Mouse (Mus musculus) kidney, embryonic 16.5 days (tissue): ENCODE data around the gene Prrx2. TPM values are rescaled to one million over a fixed set of nuclear protein-coding genes. Genes with fewer than 3 reads are reported as not detected.

ENCODE experiments used
- ATAC-seq: fragments of 200-750 bp; cut with Nextera tagmentation; 2 replicates; pipeline ENCODE4 v1.8.0; 2017; ENCODE audit warnings: moderate TSS enrichment; ENCODE audit not compliant: low FRiP score, low TSS enrichment
- H3K27ac ChIP-seq: fragments of 300-500 bp; sonication (generic); 2 replicates; pipeline ENCODE4 v1.5.1; 2014; ENCODE audit warnings: low read length
- H3K27me3 ChIP-seq: fragments of 300-500 bp; sonication (generic); 2 replicates; pipeline ENCODE4 v1.6.1; 2014; ENCODE audit warnings: low read length, control low read depth, mixed read lengths; ENCODE audit not compliant: insufficient read depth
- H3K36me3 ChIP-seq: fragments of 300-500 bp; sonication (generic); 2 replicates; pipeline ENCODE4 v1.6.1; 2014; ENCODE audit warnings: low read length, control low read depth, mixed read lengths; ENCODE audit not compliant: insufficient read depth
- H3K4me1 ChIP-seq: fragments of 300-500 bp; sonication (generic); 2 replicates; pipeline ENCODE4 v1.6.1; 2014; ENCODE audit warnings: low read length, control low read depth, mixed read lengths; ENCODE audit not compliant: insufficient read depth
- H3K4me2 ChIP-seq: fragments of 300-500 bp; sonication (generic); replicated peaks from 2 replicates; pipeline ENCODE4 v1.6.1; 2014; ENCODE audit warnings: low read depth, low read length
- H3K4me3 ChIP-seq: fragments of 300-500 bp; sonication (generic); 2 replicates; pipeline ENCODE4 v1.5.1; 2014; ENCODE audit warnings: mild to moderate bottlenecking, low read length
- H3K9ac ChIP-seq: fragments of 300-500 bp; sonication (generic); replicated peaks from 2 replicates; pipeline ENCODE4 v1.6.1; 2014; ENCODE audit warnings: low read length
- H3K9me3 ChIP-seq: fragments of 300-500 bp; sonication (generic); 2 replicates; pipeline ENCODE4 v1.6.1; 2016; ENCODE audit warnings: low read length, control low read depth
- WGBS: fragments of 180-500 bp; shearing (Covaris S2); extraction: QIAGEN DNeasy Blood & Tissue Kit; methylation state at CpG from one replicate; pipeline ENCODE4 v1.1.7; 2014; 5-methylcytosine and 5-hydroxymethylcytosine counted together
- polyA plus RNA-seq: library from polyadenylated mRNA; unstranded; fragments of >200 nt; fragmentation: Nextera tagmentation; extraction: Ambion mirVana; gene quantifications from 2 replicates; pipeline ENCODE4 v1.2.1, GENCODE M21; 2015

The Prrx2 gene
- polyA plus RNA-seq, 1 experiment from 2014 or later: 7.7 TPM

GRCm38 (mm10) chr2:30859782-30860181 is 25.0 kb downstream of the Prrx2 start:
- WGBS: 89% methylated on average over 5 of the region's 5 CpGs
- Histone ChIP-seq H3K9me3 (no peaks in the 10 kb centered on the region), H3K4me2 (no peak overlapping the region), H3K4me1 (peaks cover 15% of the 10 kb centered on the region), H3K27ac (no peak overlapping the region), H3K36me3 (no peaks in the 10 kb centered on the region), H3K9ac (no peak overlapping the region), H3K27me3 (peaks cover 7% of the 10 kb centered on the region; the same call in 1 of the 2 replicates), H3K4me3 (no peak overlapping the region)
- no peak for ATAC-seq

GRCm38 (mm10) chr2:30862081-30862480 is 27.3 kb downstream of the Prrx2 start:
- Histone ChIP-seq H3K4me1 (peaks cover 20% of the 10 kb centered on the region), H3K4me2 (no peak overlapping the region), H3K27ac (no peak overlapping the region), H3K9ac (no peak overlapping the region), H3K36me3 (no peaks in the 10 kb centered on the region), H3K27me3 (peaks cover 7% of the 10 kb centered on the region; the same call in 1 of the 2 replicates), H3K4me3 (no peak overlapping the region), H3K9me3 (no peaks in the 10 kb centered on the region)
- no peak for ATAC-seq
- 73% methylated on average over 4 of the region's 4 CpGs for WGBS

- 26% methylated on average over 9 of the region's 9 CpGs for WGBS
- H3K36me3 ChIP-seq: no peaks in the 10 kb centered on the region
- no peak for ATAC-seq
- no peak overlapping the region for H3K4me3 ChIP-seq
- no peak overlapping the region for H3K4me2 ChIP-seq
- no peak overlapping the region for H3K27ac ChIP-seq
- H3K4me1 ChIP-seq: peaks cover 20% of the 10 kb centered on the region
- no peak overlapping the region for H3K9ac ChIP-seq
- H3K9me3 ChIP-seq: no peaks in the 10 kb centered on the region
- peaks cover 7% of the 10 kb centered on the region; the same call in 1 of the 2 replicates for H3K27me3 ChIP-seq
Measured at GRCm38 (mm10) chr2:30863574-30863973, 28.8 kb downstream of the Prrx2 start.

GRCm38 (mm10) chr2:30864968-30865381 is 30.2 kb downstream of the Prrx2 start:
- Histone ChIP-seq H3K9ac (peak overlapping the region; percentile 58), H3K4me2 (peak overlapping the region; percentile 58), H3K27me3 (peaks cover 7% of the 10 kb centered on the region; the same call in 1 of the 2 replicates), H3K27ac (0 out of 2 replicates have a peak overlapping the region, but pooled peaks have one; percentile 6), H3K9me3 (no peaks in the 10 kb centered on the region), H3K4me1 (peaks cover 20% of the 10 kb centered on the region), H3K36me3 (no peaks in the 10 kb centered on the region), H3K4me3 (peak overlapping the region; percentile 38)
- WGBS: 2% methylated on average over 24 of the region's 35 CpGs
- peak; percentile 40; the same call in 1 of the 2 replicates for ATAC-seq

GRCm38 (mm10) chr2:30865426-30865825 is 30.7 kb downstream of the Prrx2 start:
- Histone ChIP-seq H3K27ac (no peak overlapping the region), H3K36me3 (no peaks in the 10 kb centered on the region), H3K4me2 (peak overlapping the region; percentile 58), H3K9ac (peak overlapping the region; percentile 58), H3K27me3 (peaks cover 7% of the 10 kb centered on the region; the same call in 1 of the 2 replicates), H3K9me3 (no peaks in the 10 kb centered on the region), H3K4me1 (peaks cover 20% of the 10 kb centered on the region), H3K4me3 (no peak overlapping the region)
- no peak for ATAC-seq
- 59% methylated on average over 3 of the region's 3 CpGs for WGBS

- ATAC-seq: no peak
- WGBS: 79% methylated on average over 8 of the region's 8 CpGs
- no peaks in the 10 kb centered on the region for H3K27me3 ChIP-seq
Measured at GRCm38 (mm10) chr2:30870863-30871262, 36.1 kb downstream of the Prrx2 start.

GRCm38 (mm10) chr2:30872669-30873068 is 37.9 kb downstream of the Prrx2 start:
- no peak for ATAC-seq
- no peak overlapping the region for H3K4me2 ChIP-seq
- H3K9ac ChIP-seq: no peak overlapping the region
- no peaks in the 10 kb centered on the region for H3K27me3 ChIP-seq
- H3K4me1 ChIP-seq: peaks cover 28% of the 10 kb centered on the region
- H3K4me3 ChIP-seq: no peak overlapping the region
- H3K36me3 ChIP-seq: no peaks in the 10 kb centered on the region
- no peak overlapping the region for H3K27ac ChIP-seq
- H3K9me3 ChIP-seq: no peaks in the 10 kb centered on the region
- WGBS: 78% methylated on average over 6 of the region's 6 CpGs

More at GRCm38 (mm10) chr2:30870863-30871262, 36.1 kb downstream of the Prrx2 start:
- Histone ChIP-seq H3K36me3 (no peaks in the 10 kb centered on the region), H3K27ac (no peak overlapping the region), H3K4me2 (no peak overlapping the region), H3K9ac (no peak overlapping the region), H3K4me1 (peaks cover 21% of the 10 kb centered on the region), H3K4me3 (no peak overlapping the region), H3K9me3 (no peaks in the 10 kb centered on the region)

- H3K27me3 ChIP-seq: no peaks in the 10 kb centered on the region
- H3K4me2 ChIP-seq: no peak overlapping the region
- no peak overlapping the region; the same call in 1 of the 2 replicates for H3K9ac ChIP-seq
- no peaks in the 10 kb centered on the region; the same call in 1 of the 2 replicates for H3K9me3 ChIP-seq
- H3K36me3 ChIP-seq: no peaks in the 10 kb centered on the region
- H3K4me3 ChIP-seq: no peak overlapping the region
- WGBS: 50% methylated on average over 10 of the region's 10 CpGs
- H3K4me1 ChIP-seq: peaks cover 28% of the 10 kb centered on the region
- no peak for ATAC-seq
- no peak overlapping the region for H3K27ac ChIP-seq
Measured at GRCm38 (mm10) chr2:30874445-30874844, 39.7 kb downstream of the Prrx2 start.

- H3K27me3 ChIP-seq: no peaks in the 10 kb centered on the region
- H3K27ac ChIP-seq: no peak overlapping the region
- no peaks in the 10 kb centered on the region for H3K36me3 ChIP-seq
- H3K4me1 ChIP-seq: peaks cover 28% of the 10 kb centered on the region
- H3K4me2 ChIP-seq: no peak overlapping the region
- H3K4me3 ChIP-seq: no peak overlapping the region
- WGBS: 63% methylated on average over 7 of the region's 7 CpGs
- H3K9ac ChIP-seq: peak overlapping the region; percentile 13
- ATAC-seq: no peak
- H3K9me3 ChIP-seq: no peaks in the 10 kb centered on the region; the same call in 1 of the 2 replicates
Measured at GRCm38 (mm10) chr2:30875096-30875495, 40.3 kb downstream of the Prrx2 start.

GRCm38 (mm10) chr2:30875621-30876432 is 41.1 kb downstream of the Prrx2 start:
- no peaks in the 10 kb centered on the region; the same call in 1 of the 2 replicates for H3K9me3 ChIP-seq
- no peak overlapping the region; the same call in 1 of the 2 replicates for H3K9ac ChIP-seq
- ATAC-seq: no peak
- H3K36me3 ChIP-seq: no peaks in the 10 kb centered on the region
- peak overlapping the region; percentile 52 for H3K27ac ChIP-seq
- H3K4me2 ChIP-seq: no peak overlapping the region
- H3K27me3 ChIP-seq: no peaks in the 10 kb centered on the region
- H3K4me1 ChIP-seq: peaks cover 28% of the 10 kb centered on the region
- H3K4me3 ChIP-seq: no peak overlapping the region
- WGBS: 50% methylated on average over 11 of the region's 11 CpGs
